Mouse (Mus musculus) gonadal fat pad, adult 2 months (tissue): ENCODE measurements around the gene Tmem30c. TPM values are rescaled to one million over a fixed set of nuclear protein-coding genes. Genes with fewer than 3 reads are reported as not detected.
"Not testable (repeated sequence)": the region's sequence is repeated elsewhere in the genome, so short reads cannot be mapped to it uniquely, and the experiment has no call there.

Source experiments
- DNase-seq: peaks from one replicate; pipeline ENCODE4 v3.0.0-alpha.2; 2012; ENCODE audit warnings: low read depth
- polyA plus RNA-seq: library from polyadenylated mRNA; depleted of rRNA; stranded (reverse); fragments of >200 nt; gene quantifications from 2 replicates; pipeline ENCODE4 v1.2.3, GENCODE M21; 2012; rRNA removed

The Tmem30c gene
- polyA plus RNA-seq, 1 experiment = 0.15 TPM

- not testable (repeated sequence) for DNase-seq
Observed at GRCm38 (mm10) chr16:57231937-57232310, 60.7 kb downstream of the Tmem30c start.

- peak; percentile 98 for DNase-seq
Observed at GRCm38 (mm10) chr16:57231089-57231936, 61.4 kb downstream of the Tmem30c start, which contains the start of gene Tbc1d23. Gene Tbc1d23, minus strand, starts transcription at chr16:57231504.

DNA sequence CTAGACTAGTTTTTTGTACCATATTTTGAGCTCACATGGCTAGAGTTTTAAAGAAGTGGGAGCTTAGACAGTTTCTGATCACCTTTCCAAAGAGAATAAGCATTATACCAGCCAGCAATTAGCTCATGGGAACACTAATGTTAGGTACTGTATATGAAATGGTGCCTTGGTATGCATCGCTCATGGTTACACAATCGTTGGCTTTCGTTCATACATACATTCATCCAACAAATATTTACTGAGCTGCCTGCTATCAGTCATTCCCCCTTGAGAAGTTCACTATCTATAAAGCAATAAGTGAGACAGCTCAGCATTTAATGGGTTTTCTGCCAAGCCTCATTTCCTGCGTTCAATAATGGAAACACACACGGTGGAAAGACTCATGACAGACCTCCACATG lies 66.2 kb downstream of the Tmem30c start:
- no peak for DNase-seq

DNA sequence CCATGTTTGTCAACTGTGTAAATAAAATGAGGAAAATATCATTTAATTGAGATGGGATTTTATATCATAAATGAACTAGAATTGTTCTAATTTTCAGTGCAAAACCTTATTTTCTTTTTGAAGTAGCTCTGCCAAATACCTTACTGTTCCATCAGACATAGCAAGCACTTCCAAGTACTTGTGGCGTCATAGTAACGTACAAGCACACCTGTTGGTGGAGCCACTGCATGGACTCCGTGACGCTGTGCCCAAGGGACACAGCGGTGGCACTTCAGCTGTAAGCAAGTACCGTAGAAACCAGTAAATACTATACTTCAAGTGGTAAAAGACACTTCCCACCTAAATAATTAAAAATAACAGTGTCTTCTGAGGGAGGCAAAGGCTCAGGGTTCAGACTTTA lies 72.3 kb downstream of the Tmem30c start:
- no peak for DNase-seq

Other genes starting within 250 kb of the Tmem30c start
- gene Tmem45a2, start 221.5 kb downstream of the Tmem30c start, polyA plus RNA-seq = not detected in 2 replicates
- gene Tomm70a, start 171.2 kb downstream of the Tmem30c start, polyA plus RNA-seq = 13.0 and 13.5 TPM in 2 replicates
- gene Nit2, start 125.5 kb downstream of the Tmem30c start, polyA plus RNA-seq = 18.7 and 25.9 TPM in 2 replicates
- gene Tbc1d23, start 61.4 kb downstream of the Tmem30c start, polyA plus RNA-seq = 17.7 and 18.5 TPM in 2 replicates
- gene Filip1l, start 60.2 kb upstream of the Tmem30c start, polyA plus RNA-seq = 7.6 and 8.3 TPM in 2 replicates